Mouse (Mus musculus) megakaryocyte-erythroid progenitor cell, adult 5 weeks (primary cell): ENCODE measurements around the gene Parp6. TPM values are rescaled to one million over a fixed set of nuclear protein-coding genes. Genes with fewer than 3 reads are reported as not detected.

Experiments used
- polyA plus RNA-seq: library from polyadenylated mRNA; stranded (reverse); fragments of >175 nt; gene quantifications from 2 replicates; pipeline ENCODE4 v1.2.3, GENCODE M21; 2012

Parp6 gene
- polyA plus RNA-seq: 14.6 and 16.1 TPM in 2 replicates

DNA sequence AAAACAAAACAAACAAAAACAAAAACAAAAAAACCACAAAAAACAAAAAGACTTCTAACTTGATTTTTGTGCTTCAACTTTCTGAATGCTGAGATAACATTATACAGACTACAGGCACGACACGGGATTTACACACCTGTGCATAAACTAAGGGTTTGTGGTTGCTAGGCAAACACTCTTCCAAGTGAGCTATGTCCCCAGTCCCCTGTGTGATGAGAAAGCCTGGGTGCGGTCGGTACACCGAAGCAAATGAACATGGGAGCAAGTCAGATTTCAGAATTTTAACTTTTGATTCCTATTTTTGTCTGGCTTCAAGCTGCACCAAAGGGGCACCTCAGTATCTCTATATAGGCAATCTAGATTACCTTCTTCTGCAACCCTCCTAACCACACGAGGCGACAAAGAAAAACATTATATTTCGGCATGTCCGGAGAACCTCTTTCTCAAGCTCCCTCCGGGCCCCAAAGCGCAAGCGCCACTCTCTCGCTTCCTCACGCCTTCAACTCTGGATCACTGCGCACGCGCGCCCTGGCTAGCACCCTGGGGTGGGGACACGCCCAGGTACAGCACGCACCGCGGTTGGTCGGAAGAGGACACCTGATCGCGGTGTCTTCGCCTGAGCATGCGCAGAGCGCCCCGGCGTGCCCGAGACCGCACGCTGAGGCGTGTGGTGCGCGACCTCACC, at the start of gene Parp6:
Gene Parp6 (plus strand): TSS at position 663 of the 685 bp plus-strand sequence.

DNA sequence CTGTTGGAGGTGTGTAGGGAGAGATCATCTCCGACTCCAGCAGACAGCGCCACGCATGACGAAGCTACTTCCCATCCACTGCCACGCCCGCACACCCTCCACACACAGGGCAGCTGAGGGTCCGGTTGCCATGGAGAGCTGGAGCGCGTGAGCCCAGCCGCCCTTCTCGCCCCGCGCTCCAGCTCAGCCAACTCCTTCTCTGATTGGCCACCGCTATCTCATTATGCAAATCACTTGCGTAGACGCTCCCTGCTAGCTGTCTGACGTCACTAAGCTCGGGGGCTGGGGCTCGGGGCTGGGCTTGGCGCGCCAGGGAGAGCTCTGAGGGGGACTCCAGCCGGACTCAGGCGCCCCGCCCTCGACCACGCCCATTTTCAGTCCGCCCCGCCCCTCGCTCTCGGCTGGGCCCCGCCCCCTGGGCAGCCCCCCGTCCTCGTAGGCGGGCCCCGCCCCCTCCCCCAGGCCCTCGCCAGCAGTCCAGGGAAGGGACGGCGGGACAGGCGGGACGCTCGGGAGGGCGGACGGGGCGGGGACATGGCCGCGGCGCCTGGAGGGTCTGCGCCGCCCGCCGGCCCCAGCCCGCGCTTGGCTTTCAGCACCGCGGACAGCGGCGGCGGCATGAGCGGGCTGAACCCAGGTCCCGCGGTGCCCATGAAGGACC, 39.1 kb upstream of the Parp6 start, which contains the start of gene Celf6:
Gene Celf6 (plus strand): TSS at position 74 of the 661 bp plus-strand sequence.

DNA sequence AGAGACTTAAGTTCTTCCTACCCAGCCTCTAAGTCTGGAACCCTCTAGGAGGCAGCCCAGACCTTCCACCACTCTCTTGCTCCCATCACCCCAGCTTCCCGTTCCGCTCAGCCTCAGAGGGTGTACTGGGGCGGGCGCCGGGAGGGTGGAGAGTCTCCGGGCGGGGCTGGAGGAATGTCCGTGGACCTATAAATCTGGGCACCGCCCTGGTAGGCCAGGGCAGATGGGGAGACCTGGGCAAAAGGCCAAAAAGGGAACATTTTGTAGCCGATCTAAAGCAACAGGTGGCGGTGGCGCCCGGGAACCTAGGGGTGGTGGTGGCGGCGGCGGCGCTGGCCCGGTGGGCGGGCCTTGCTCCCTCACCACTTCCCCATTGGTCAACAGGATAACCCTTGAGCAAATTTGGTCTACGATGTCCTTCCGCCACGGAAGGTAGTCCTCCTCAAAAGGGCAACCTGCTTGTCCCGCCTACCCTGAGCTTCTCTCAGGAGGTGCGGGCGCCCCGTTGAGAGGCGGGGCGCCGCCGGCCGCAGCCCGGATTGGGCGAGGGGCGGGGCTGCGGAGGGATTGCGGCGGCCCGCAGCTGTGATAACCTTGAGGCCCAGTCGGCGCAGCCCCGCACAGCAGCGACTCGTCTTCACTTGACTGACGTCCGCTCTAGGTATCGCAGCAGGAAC, 39.0 kb downstream of the Parp6 start, which contains the start of gene Pkm:
Gene Pkm (plus strand): TSS at position 411 of the 677 bp plus-strand sequence.

DNA sequence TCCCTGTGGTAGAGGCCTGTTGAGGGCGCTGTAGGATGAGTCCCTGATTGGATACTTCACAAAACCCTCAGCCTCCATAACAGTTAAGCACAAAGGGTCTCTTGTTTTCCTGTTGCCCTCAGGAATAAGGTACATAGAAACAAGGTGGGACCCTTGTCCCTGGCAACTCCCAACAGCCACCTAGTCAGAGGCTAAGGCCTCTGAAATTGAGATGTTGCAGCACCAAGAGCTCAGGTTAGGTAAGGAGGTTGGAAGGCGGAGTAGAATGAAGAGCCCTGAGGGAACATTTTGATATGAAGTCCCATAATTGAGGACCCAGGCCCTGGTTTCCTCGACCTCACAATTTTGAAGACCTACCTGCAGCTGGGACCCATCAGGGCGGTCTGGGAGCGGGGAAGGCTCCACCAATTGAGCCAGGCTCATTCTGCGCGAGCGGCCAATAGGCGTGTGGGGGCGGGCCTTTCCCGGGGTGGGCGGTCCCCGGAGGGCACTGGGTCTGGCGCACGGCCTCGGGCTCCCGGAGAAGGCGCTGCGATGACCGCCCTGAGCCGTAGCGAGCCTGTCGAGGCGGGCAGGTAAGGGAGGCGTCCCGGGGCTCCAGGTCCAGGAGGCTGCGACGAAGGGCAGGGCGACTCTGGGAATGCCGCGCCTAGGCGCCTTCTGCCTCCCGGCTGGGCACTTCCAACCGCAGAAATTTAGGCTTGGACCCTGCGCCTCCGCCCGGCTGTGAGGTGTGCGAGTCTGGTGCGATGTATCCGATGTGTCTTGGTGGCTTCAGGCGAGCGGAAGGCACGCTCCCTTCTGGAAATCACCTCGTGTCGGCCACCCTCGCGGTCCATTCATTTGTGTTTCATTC, 62.8 kb downstream of the Parp6 start, which contains the start of gene Gramd2:
Gene Gramd2 (plus strand): TSS at position 467 of the 856 bp plus-strand sequence.

Other genes with a start within 250 kb of the Parp6 start
- gene Arih1, start 130.7 kb upstream of the Parp6 start, polyA plus RNA-seq: 40.5 and 55.5 TPM in 2 replicates
- 89.5 and 144 TPM in 2 replicates for gene Hexa, start 77.7 kb upstream of the Parp6 start, polyA plus RNA-seq
- 0.12 and 0.32 TPM in 2 replicates for gene Tmem202, start 77.4 kb upstream of the Parp6 start, polyA plus RNA-seq
- 0.07 TPM in 1 of 2 replicates, not detected in the other for gene Celf6, start 39.4 kb upstream of the Parp6 start, polyA plus RNA-seq
- gene Pkm, start 39.1 kb downstream of the Parp6 start, polyA plus RNA-seq: 690 and 779 TPM in 2 replicates
- gene Gramd2, start 62.9 kb downstream of the Parp6 start, polyA plus RNA-seq: 0.01 and 0.32 TPM in 2 replicates
- gene Senp8, start 133.4 kb downstream of the Parp6 start, polyA plus RNA-seq: 0.12 and 0.23 TPM in 2 replicates
- 0.59 and 1.1 TPM in 2 replicates for gene Myo9a, start 133.6 kb downstream of the Parp6 start, polyA plus RNA-seq